Mouse (Mus musculus) heart, embryonic 12.5 days (tissue): Measurements from ENCODE around the gene Bbof1. TPM values are rescaled to one million over a fixed set of nuclear protein-coding genes. Genes with fewer than 3 reads are reported as not detected.

Experiments used
- ATAC-seq: fragments of 200-750 bp; cut with Nextera tagmentation; 2 replicates; pipeline ENCODE4 v1.8.0; 2017; ENCODE audit warnings: moderate TSS enrichment, moderate library complexity; ENCODE audit not compliant: insufficient number of reproducible peaks, low FRiP score
- H3K27ac ChIP-seq: fragments of 300-500 bp; sonication (generic); 2 replicates; pipeline ENCODE4 v1.5.1; 2016; ENCODE audit warnings: mild to moderate bottlenecking, moderate library complexity; ENCODE audit not compliant: poor library complexity, severe bottlenecking
- H3K27me3 ChIP-seq: fragments of 300-500 bp; sonication (generic); replicated peaks from 2 replicates; pipeline ENCODE4 v1.6.1; 2016; ENCODE audit warnings: mild to moderate bottlenecking, moderate library complexity
- H3K36me3 ChIP-seq: fragments of 300-500 bp; sonication (generic); 2 replicates; pipeline ENCODE4 v1.6.1; 2016; ENCODE audit warnings: mild to moderate bottlenecking, moderate library complexity
- H3K4me1 ChIP-seq: fragments of 300-500 bp; sonication (generic); replicated peaks from 2 replicates; pipeline ENCODE4 v1.6.1; 2016; ENCODE audit warnings: mild to moderate bottlenecking
- H3K4me2 ChIP-seq: fragments of 300-500 bp; sonication (generic); 2 replicates; pipeline ENCODE4 v1.6.1; 2016; ENCODE audit warnings: mild to moderate bottlenecking, moderate library complexity
- H3K4me3 ChIP-seq: fragments of 300-500 bp; sonication (generic); 2 replicates; pipeline ENCODE4 v1.5.1; 2016; ENCODE audit warnings: mild to moderate bottlenecking
- H3K9ac ChIP-seq: fragments of 300-500 bp; sonication (generic); 2 replicates; pipeline ENCODE4 v1.6.1; 2016; ENCODE audit warnings: mild to moderate bottlenecking, moderate library complexity
- H3K9me3 ChIP-seq: fragments of 300-500 bp; sonication (generic); replicated peaks from 2 replicates; pipeline ENCODE4 v1.6.1; 2016; ENCODE audit warnings: mild to moderate bottlenecking, moderate library complexity
- WGBS: fragments of 180-500 bp; shearing (Covaris S2); methylation state at CpG from one replicate; pipeline ENCODE4 v1.1.7; 2016; 5-methylcytosine and 5-hydroxymethylcytosine counted together
- polyA plus RNA-seq: library from polyadenylated mRNA; unstranded; fragments of >200 nt; fragmentation: Nextera tagmentation; extraction: Ambion mirVana; gene quantifications from 2 replicates; pipeline ENCODE4 v1.2.1, GENCODE M21; 2016

Bbof1 gene
- polyA plus RNA-seq, 1 experiment from 2014 or later: 1.5 TPM

- Histone ChIP-seq H3K27me3 (no peaks in the 10 kb centered on the region), H3K27ac (peak overlapping the region; percentile 88), H3K4me2 (no peak overlapping the region), H3K36me3 (peaks cover 4% of the 10 kb centered on the region), H3K4me1 (peaks cover 36% of the 10 kb centered on the region), H3K9ac (no peak overlapping the region), H3K4me3 (no peak overlapping the region), H3K9me3 (no peaks in the 10 kb centered on the region)
- no peak for ATAC-seq
- 82% methylated on average over 4 of the region's 4 CpGs for WGBS
Measured at GRCm38 (mm10) chr12:84385408-84385807, 23.5 kb upstream of the Bbof1 start.

GRCm38 (mm10) chr12:84388097-84388496 lies 20.8 kb upstream of the Bbof1 start:
- no peak overlapping the region for H3K27ac ChIP-seq
- H3K9ac ChIP-seq: no peak overlapping the region
- WGBS: 84% methylated on average over 8 of the region's 8 CpGs
- no peaks in the 10 kb centered on the region for H3K27me3 ChIP-seq
- H3K4me1 ChIP-seq: peaks cover 35% of the 10 kb centered on the region
- peaks cover 10% of the 10 kb centered on the region for H3K36me3 ChIP-seq
- H3K4me2 ChIP-seq: no peak overlapping the region
- no peaks in the 10 kb centered on the region for H3K9me3 ChIP-seq
- no peak overlapping the region for H3K4me3 ChIP-seq
- no peak for ATAC-seq

- peaks cover 30% of the 10 kb centered on the region for H3K4me1 ChIP-seq
- no peak for ATAC-seq
- no peak overlapping the region for H3K27ac ChIP-seq
- H3K4me2 ChIP-seq: no peak overlapping the region
- H3K9ac ChIP-seq: no peak overlapping the region
- H3K27me3 ChIP-seq: no peaks in the 10 kb centered on the region
- peaks cover 14% of the 10 kb centered on the region for H3K36me3 ChIP-seq
- WGBS: 63% methylated on average over 14 of the region's 14 CpGs
- H3K9me3 ChIP-seq: no peaks in the 10 kb centered on the region
- H3K4me3 ChIP-seq: no peak overlapping the region
Measured at GRCm38 (mm10) chr12:84388774-84389400, 20.0 kb upstream of the Bbof1 start.

GRCm38 (mm10) chr12:84390336-84390735 lies 18.5 kb upstream of the Bbof1 start:
- H3K9me3 ChIP-seq: no peaks in the 10 kb centered on the region
- H3K9ac ChIP-seq: no peak overlapping the region
- peaks cover 17% of the 10 kb centered on the region for H3K4me1 ChIP-seq
- H3K36me3 ChIP-seq: peaks cover 19% of the 10 kb centered on the region
- H3K27ac ChIP-seq: peak overlapping the region; percentile 48; the same call in 1 of the 2 replicates
- H3K4me2 ChIP-seq: no peak overlapping the region
- no peak overlapping the region for H3K4me3 ChIP-seq
- no peak for ATAC-seq
- 22% methylated on average over 6 of the region's 6 CpGs for WGBS
- H3K27me3 ChIP-seq: no peaks in the 10 kb centered on the region

GRCm38 (mm10) chr12:84392681-84393080 lies 16.2 kb upstream of the Bbof1 start:
- 94% methylated on average over 4 of the region's 4 CpGs for WGBS
- no peaks in the 10 kb centered on the region for H3K9me3 ChIP-seq
- no peak overlapping the region for H3K4me3 ChIP-seq
- peaks cover 12% of the 10 kb centered on the region for H3K4me1 ChIP-seq
- no peak overlapping the region for H3K4me2 ChIP-seq
- H3K27ac ChIP-seq: no peak overlapping the region
- no peak overlapping the region for H3K9ac ChIP-seq
- no peaks in the 10 kb centered on the region for H3K27me3 ChIP-seq
- no peak for ATAC-seq
- H3K36me3 ChIP-seq: peaks cover 29% of the 10 kb centered on the region

- peaks cover 7% of the 10 kb centered on the region for H3K4me1 ChIP-seq
- 83% methylated on average over 5 of the region's 5 CpGs for WGBS
- no peak overlapping the region for H3K9ac ChIP-seq
- H3K4me3 ChIP-seq: no peak overlapping the region
- H3K36me3 ChIP-seq: peaks cover 29% of the 10 kb centered on the region
- no peak overlapping the region for H3K4me2 ChIP-seq
- no peaks in the 10 kb centered on the region for H3K27me3 ChIP-seq
- no peak overlapping the region for H3K27ac ChIP-seq
- H3K9me3 ChIP-seq: no peaks in the 10 kb centered on the region
- ATAC-seq: no peak
Measured at GRCm38 (mm10) chr12:84393847-84394246, 15.0 kb upstream of the Bbof1 start.

GRCm38 (mm10) chr12:84396947-84397679 lies 11.8 kb upstream of the Bbof1 start:
- WGBS: 83% methylated on average over 14 of the region's 14 CpGs
- Histone ChIP-seq H3K4me3 (no peak overlapping the region), H3K9me3 (no peaks in the 10 kb centered on the region), H3K27ac (no peak overlapping the region), H3K4me2 (no peak overlapping the region), H3K36me3 (peaks cover 24% of the 10 kb centered on the region), H3K27me3 (no peaks in the 10 kb centered on the region), H3K4me1 (0 out of 2 replicates have a peak, but pooled peaks cover 9% of the 10 kb centered on the region), H3K9ac (no peak overlapping the region)
- ATAC-seq: no peak

- peaks cover 20% of the 10 kb centered on the region for H3K36me3 ChIP-seq
Measured at GRCm38 (mm10) chr12:84397685-84398084, 11.2 kb upstream of the Bbof1 start.

GRCm38 (mm10) chr12:84398629-84399028 lies 10.2 kb upstream of the Bbof1 start:
- no peak for ATAC-seq
- Histone ChIP-seq H3K4me1 (0 out of 2 replicates have a peak, but pooled peaks cover 9% of the 10 kb centered on the region), H3K27ac (no peak overlapping the region), H3K27me3 (no peaks in the 10 kb centered on the region), H3K4me3 (no peak overlapping the region), H3K36me3 (peaks cover 14% of the 10 kb centered on the region), H3K4me2 (no peak overlapping the region), H3K9ac (no peak overlapping the region), H3K9me3 (no peaks in the 10 kb centered on the region)
- 83% methylated on average over 5 of the region's 5 CpGs for WGBS

More at GRCm38 (mm10) chr12:84397685-84398084, 11.2 kb upstream of the Bbof1 start:
- no peaks in the 10 kb centered on the region for H3K9me3 ChIP-seq
- no peaks in the 10 kb centered on the region for H3K27me3 ChIP-seq
- H3K9ac ChIP-seq: no peak overlapping the region
- no peak overlapping the region for H3K4me2 ChIP-seq
- H3K27ac ChIP-seq: no peak overlapping the region
- no peak overlapping the region for H3K4me3 ChIP-seq
- no peak for ATAC-seq
- 0 out of 2 replicates have a peak, but pooled peaks cover 9% of the 10 kb centered on the region for H3K4me1 ChIP-seq

- 82% methylated on average over 9 of the region's 9 CpGs for WGBS
- Histone ChIP-seq H3K27me3 (no peaks in the 10 kb centered on the region), H3K9me3 (no peaks in the 10 kb centered on the region), H3K27ac (no peak overlapping the region), H3K4me2 (no peak overlapping the region), H3K36me3 (peaks cover 14% of the 10 kb centered on the region), H3K4me1 (0 out of 2 replicates have a peak, but pooled peaks cover 9% of the 10 kb centered on the region), H3K4me3 (no peak overlapping the region), H3K9ac (no peak overlapping the region)
- ATAC-seq: no peak
Measured at GRCm38 (mm10) chr12:84399135-84399534, 9.7 kb upstream of the Bbof1 start.

- no peak for ATAC-seq
- WGBS: 71% methylated on average over 9 of the region's 9 CpGs
Measured at GRCm38 (mm10) chr12:84399663-84400062, 9.2 kb upstream of the Bbof1 start.

More at GRCm38 (mm10) chr12:84399663-84400062, 9.2 kb upstream of the Bbof1 start:
- Histone ChIP-seq H3K9ac (no peak overlapping the region), H3K9me3 (no peaks in the 10 kb centered on the region), H3K4me3 (no peak overlapping the region), H3K4me1 (0 out of 2 replicates have a peak, but pooled peaks cover 9% of the 10 kb centered on the region), H3K27ac (no peak overlapping the region), H3K27me3 (no peaks in the 10 kb centered on the region), H3K36me3 (peaks cover 10% of the 10 kb centered on the region), H3K4me2 (no peak overlapping the region)
